Mouse (Mus musculus) G1E (cell line): ENCODE data around the gene AC131692.1.

Experiments
- CTCF ChIP-seq: IDR thresholded peaks from 2 replicates; pipeline ENCODE4 v1.5.1; 2012; ENCODE audit warnings: low read depth, low read length, inconsistent platforms, mixed read lengths
- POLR2AphosphoS5 ChIP-seq: IDR thresholded peaks from 2 replicates; pipeline ENCODE4 v1.6.1; 2012; ENCODE audit warnings: low read depth, low read length, inconsistent platforms; ENCODE audit not compliant: insufficient replicate concordance
- TAL1 ChIP-seq: conservative IDR thresholded peaks from 2 replicates; pipeline ENCODE4 v1.6.1; 2012; ENCODE audit warnings: low read depth, low read length, inconsistent platforms, mixed read lengths

DNA sequence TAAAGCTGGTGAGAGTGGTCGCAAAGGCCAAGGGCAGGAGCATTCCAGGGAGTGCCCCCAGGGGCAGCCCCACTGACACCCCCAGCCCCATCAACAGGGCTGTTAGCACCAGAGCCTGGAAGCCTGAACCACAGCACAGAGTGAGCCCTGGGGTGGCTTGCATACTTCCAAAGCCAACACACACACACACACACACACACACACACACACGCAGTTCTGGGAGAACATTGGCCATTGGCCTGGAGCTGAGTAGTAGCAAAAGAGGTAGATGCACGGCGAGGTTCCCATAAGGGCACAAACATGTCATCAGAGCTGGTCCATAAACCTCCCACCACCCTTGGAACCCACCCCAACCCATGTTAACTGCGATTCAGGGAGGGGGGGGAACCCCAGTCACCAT lies 27.6 kb upstream of the AC131692.1 start:
- no peak for TF ChIP-seq POLR2AphosphoS5
- TF ChIP-seq TAL1: no peak
- TF ChIP-seq CTCF: no peak
